Mouse (Mus musculus) heart, embryonic 12.5 days (tissue): ENCODE results near the gene Rapgef5. TPM values are rescaled to one million over a fixed set of nuclear protein-coding genes. Genes with fewer than 3 reads are reported as not detected.

Experiments used
- ATAC-seq: fragments of 200-750 bp; cut with Nextera tagmentation; 2 replicates; pipeline ENCODE4 v1.8.0; 2017; ENCODE audit warnings: moderate TSS enrichment, moderate library complexity; ENCODE audit not compliant: insufficient number of reproducible peaks, low FRiP score
- H3K27ac ChIP-seq: fragments of 300-500 bp; sonication (generic); 2 replicates; pipeline ENCODE4 v1.5.1; 2016; ENCODE audit warnings: mild to moderate bottlenecking, moderate library complexity; ENCODE audit not compliant: poor library complexity, severe bottlenecking
- H3K27me3 ChIP-seq: fragments of 300-500 bp; sonication (generic); replicated peaks from 2 replicates; pipeline ENCODE4 v1.6.1; 2016; ENCODE audit warnings: mild to moderate bottlenecking, moderate library complexity
- H3K36me3 ChIP-seq: fragments of 300-500 bp; sonication (generic); 2 replicates; pipeline ENCODE4 v1.6.1; 2016; ENCODE audit warnings: mild to moderate bottlenecking, moderate library complexity
- H3K4me1 ChIP-seq: fragments of 300-500 bp; sonication (generic); replicated peaks from 2 replicates; pipeline ENCODE4 v1.6.1; 2016; ENCODE audit warnings: mild to moderate bottlenecking
- H3K4me2 ChIP-seq: fragments of 300-500 bp; sonication (generic); 2 replicates; pipeline ENCODE4 v1.6.1; 2016; ENCODE audit warnings: mild to moderate bottlenecking, moderate library complexity
- H3K4me3 ChIP-seq: fragments of 300-500 bp; sonication (generic); 2 replicates; pipeline ENCODE4 v1.5.1; 2016; ENCODE audit warnings: mild to moderate bottlenecking
- H3K9ac ChIP-seq: fragments of 300-500 bp; sonication (generic); 2 replicates; pipeline ENCODE4 v1.6.1; 2016; ENCODE audit warnings: mild to moderate bottlenecking, moderate library complexity
- H3K9me3 ChIP-seq: fragments of 300-500 bp; sonication (generic); replicated peaks from 2 replicates; pipeline ENCODE4 v1.6.1; 2016; ENCODE audit warnings: mild to moderate bottlenecking, moderate library complexity
- WGBS: fragments of 180-500 bp; shearing (Covaris S2); methylation state at CpG from one replicate; pipeline ENCODE4 v1.1.7; 2016; 5-methylcytosine and 5-hydroxymethylcytosine counted together
- polyA plus RNA-seq: library from polyadenylated mRNA; unstranded; fragments of >200 nt; fragmentation: Nextera tagmentation; extraction: Ambion mirVana; gene quantifications from 2 replicates; pipeline ENCODE4 v1.2.1, GENCODE M21; 2016

Gene Rapgef5
- polyA plus RNA-seq, 1 experiment from 2014 or later = 22.7 TPM

DNA sequence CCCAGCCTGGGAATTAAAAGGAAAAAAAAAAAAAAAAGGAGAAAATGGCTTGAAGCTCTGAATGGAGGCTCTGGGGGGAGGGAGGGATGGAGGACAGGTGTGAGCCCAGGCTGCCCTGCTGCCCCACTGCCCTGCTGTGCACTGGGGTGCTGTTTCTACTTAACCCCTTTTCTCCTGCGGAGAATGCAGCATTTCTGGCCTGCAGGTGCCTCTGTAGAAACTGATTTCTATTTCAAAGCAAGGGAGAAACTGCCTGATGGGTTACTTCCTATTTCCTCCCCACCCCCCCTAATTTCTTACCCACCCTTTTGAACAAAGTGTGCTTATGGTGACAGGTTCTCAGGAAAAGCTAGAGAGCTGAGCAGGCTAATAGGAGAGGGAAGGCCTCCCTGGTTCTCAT, 176.5 kb downstream of the Rapgef5 start:
- Histone ChIP-seq H3K4me2 (no peak overlapping the region), H3K9me3 (no peaks in the 10 kb centered on the region), H3K27me3 (no peaks in the 10 kb centered on the region), H3K36me3 (no peaks in the 10 kb centered on the region), H3K4me3 (no peak overlapping the region), H3K9ac (no peak overlapping the region), H3K27ac (no peak overlapping the region), H3K4me1 (peaks cover 14% of the 10 kb centered on the region)
- no peak for ATAC-seq
- WGBS = 40% methylated on average over 1 of the region's 1 CpGs

DNA sequence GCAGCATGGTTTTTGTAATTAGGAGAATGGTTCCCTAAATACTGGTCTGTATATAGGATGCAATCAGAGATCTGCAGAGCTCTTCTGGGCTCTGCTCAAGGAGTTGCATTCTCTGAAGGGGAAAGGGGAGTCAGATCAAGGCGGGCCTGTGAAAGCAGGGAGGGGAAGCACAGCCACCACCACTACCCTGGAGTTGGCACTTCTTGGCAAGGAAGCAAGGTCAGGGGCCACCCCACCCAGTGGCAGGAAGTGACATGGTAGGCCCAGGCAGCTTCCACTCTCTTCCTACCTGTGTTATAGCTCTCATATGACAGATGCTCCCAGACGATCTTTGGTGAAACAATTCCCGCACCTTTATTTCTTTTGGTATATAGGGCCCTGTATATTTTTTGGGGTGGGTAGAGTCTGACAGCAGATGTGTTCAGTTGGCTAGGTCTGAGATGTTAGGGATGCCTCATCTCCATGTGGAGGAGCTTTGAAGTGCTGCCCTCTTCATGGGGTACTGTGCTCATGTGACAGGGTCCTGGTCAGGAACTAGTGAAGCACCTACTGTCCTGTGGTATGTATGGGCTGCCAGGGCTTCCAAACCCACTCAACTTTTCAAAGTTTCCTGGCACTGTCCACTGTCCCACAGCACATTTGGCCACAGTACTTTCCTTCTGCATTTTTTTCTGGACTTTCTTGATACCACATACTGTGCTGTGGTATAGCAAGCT, 183.8 kb downstream of the Rapgef5 start:
- H3K4me3 ChIP-seq = no peak overlapping the region
- no peaks in the 10 kb centered on the region for H3K27me3 ChIP-seq
- no peak overlapping the region for H3K4me2 ChIP-seq
- H3K27ac ChIP-seq = no peak overlapping the region; the same call in 1 of the 2 replicates
- WGBS = 73% methylated on average over 3 of the region's 3 CpGs
- ATAC-seq = no peak
- peaks cover 9% of the 10 kb centered on the region; the same call in 1 of the 2 replicates for H3K4me1 ChIP-seq
- H3K9ac ChIP-seq = no peak overlapping the region
- no peaks in the 10 kb centered on the region for H3K9me3 ChIP-seq
- 0 out of 2 replicates have a peak, but pooled peaks cover 4% of the 10 kb centered on the region for H3K36me3 ChIP-seq

DNA sequence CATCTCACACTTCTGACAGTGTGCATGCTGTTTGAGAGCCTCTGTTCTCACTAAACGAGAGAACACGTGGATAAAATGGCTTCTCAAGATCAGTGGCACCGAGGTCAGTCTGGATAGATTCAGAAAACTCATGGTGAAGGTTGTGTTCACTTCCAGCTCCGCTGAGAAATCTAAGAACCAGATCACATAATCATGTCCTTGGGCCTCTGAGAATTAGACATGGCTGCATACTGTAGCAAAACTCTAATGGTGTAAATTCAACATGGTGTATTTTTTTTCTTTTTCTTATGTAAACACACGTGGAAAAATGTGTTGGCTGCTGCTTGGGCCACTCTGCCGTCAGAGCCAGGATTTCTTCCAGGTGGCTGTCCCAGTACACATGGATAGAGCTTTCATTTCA, 184.6 kb downstream of the Rapgef5 start:
- no peaks in the 10 kb centered on the region for H3K27me3 ChIP-seq
- ATAC-seq = no peak
- H3K4me3 ChIP-seq = no peak overlapping the region
- WGBS = 72% methylated on average over 6 of the region's 6 CpGs
- H3K9ac ChIP-seq = no peak overlapping the region
- H3K9me3 ChIP-seq = no peaks in the 10 kb centered on the region
- peaks cover 9% of the 10 kb centered on the region; the same call in 1 of the 2 replicates for H3K4me1 ChIP-seq
- H3K4me2 ChIP-seq = no peak overlapping the region
- H3K36me3 ChIP-seq = 0 out of 2 replicates have a peak, but pooled peaks cover 4% of the 10 kb centered on the region
- H3K27ac ChIP-seq = no peak overlapping the region

DNA sequence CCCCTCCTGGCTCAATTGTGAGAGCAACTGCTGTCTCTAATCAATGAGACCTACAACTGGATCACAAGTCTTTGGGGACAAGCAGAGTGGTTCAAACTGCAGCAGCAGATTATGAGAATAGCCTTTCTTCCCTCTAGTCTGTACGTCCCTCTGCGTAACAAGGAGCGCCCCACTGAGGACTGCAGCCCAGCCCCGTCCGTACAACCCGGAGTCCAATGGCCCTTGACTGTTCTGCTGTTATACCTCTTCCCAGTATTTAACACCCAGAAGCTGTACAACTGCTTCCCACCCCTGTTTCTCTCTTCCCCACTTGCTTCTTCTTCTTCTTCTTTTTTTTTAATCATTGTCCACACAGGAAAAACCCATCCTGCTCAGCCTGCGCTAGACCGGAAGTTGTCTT, 186.0 kb downstream of the Rapgef5 start:
- Histone ChIP-seq H3K4me3 (no peak overlapping the region), H3K27ac (no peak overlapping the region), H3K36me3 (0 out of 2 replicates have a peak, but pooled peaks cover 4% of the 10 kb centered on the region), H3K9me3 (no peaks in the 10 kb centered on the region), H3K4me2 (no peak overlapping the region), H3K4me1 (peaks cover 9% of the 10 kb centered on the region; the same call in 1 of the 2 replicates), H3K27me3 (no peaks in the 10 kb centered on the region), H3K9ac (no peak overlapping the region)
- WGBS = 89% methylated on average over 8 of the region's 8 CpGs
- no peak for ATAC-seq

- Histone ChIP-seq H3K4me2 (no peak overlapping the region), H3K27ac (no peak overlapping the region), H3K4me3 (no peak overlapping the region), H3K9ac (no peak overlapping the region), H3K27me3 (no peaks in the 10 kb centered on the region), H3K4me1 (peaks cover 9% of the 10 kb centered on the region; the same call in 1 of the 2 replicates), H3K36me3 (0 out of 2 replicates have a peak, but pooled peaks cover 4% of the 10 kb centered on the region), H3K9me3 (no peaks in the 10 kb centered on the region)
- 85% methylated on average over 9 of the region's 9 CpGs for WGBS
- no peak for ATAC-seq
Observed at GRCm38 (mm10) chr12:117702928-117703327, 186.6 kb downstream of the Rapgef5 start.

GRCm38 (mm10) chr12:117703413-117703812, 187.1 kb downstream of the Rapgef5 start:
- Histone ChIP-seq H3K4me2 (no peak overlapping the region), H3K4me3 (no peak overlapping the region), H3K27ac (no peak overlapping the region), H3K4me1 (peaks cover 9% of the 10 kb centered on the region; the same call in 1 of the 2 replicates), H3K27me3 (no peaks in the 10 kb centered on the region), H3K9ac (no peak overlapping the region), H3K36me3 (0 out of 2 replicates have a peak, but pooled peaks cover 4% of the 10 kb centered on the region), H3K9me3 (no peaks in the 10 kb centered on the region)
- WGBS = 62% methylated on average over 2 of the region's 2 CpGs
- ATAC-seq = no peak

DNA sequence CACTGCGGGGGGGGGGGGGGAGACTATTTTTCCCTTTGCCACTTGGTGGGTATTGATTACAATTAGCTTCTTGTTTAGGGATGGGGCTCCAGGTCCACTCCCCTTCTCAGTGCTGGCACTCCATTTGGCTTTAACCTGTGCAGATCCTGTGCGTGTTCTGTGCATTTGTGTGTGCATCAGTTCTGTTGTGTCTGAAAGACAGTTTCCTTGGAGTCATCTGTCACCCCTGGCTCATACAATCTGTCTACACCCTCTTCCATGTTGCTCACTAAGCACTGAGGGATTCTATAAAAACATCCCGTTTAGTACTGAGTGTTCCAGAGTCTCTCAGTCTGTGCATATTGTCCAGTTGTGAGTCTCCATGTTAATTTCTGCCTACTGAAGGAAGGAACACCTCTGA, 189.0 kb downstream of the Rapgef5 start:
- ATAC-seq = no peak
- Histone ChIP-seq H3K27me3 (no peaks in the 10 kb centered on the region), H3K36me3 (0 out of 2 replicates have a peak, but pooled peaks cover under 1% of the 10 kb centered on the region), H3K9ac (no peak overlapping the region), H3K4me1 (peaks cover 9% of the 10 kb centered on the region), H3K27ac (no peak overlapping the region), H3K9me3 (no peaks in the 10 kb centered on the region), H3K4me3 (no peak overlapping the region), H3K4me2 (no peak overlapping the region)
- 64% methylated on average over 3 of the region's 3 CpGs for WGBS

DNA sequence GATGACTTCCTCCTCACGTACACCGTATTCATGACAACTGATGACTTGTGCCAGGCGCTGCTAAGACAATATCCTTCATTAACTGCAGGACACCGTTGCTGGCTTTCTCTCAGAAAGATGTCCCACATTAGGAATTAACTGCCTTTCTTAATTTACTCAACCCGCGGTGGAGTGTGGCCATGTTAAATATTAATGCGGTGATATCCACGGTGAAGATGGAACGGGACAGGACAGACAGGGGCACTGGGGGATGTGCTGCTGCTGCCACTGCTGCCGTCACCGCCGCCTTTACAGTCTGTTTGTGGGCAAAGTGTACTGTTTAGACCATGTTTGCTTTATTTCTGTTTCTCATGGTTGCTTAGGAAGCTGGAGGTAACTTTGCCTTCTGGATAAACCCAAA, 193.0 kb downstream of the Rapgef5 start:
- Histone ChIP-seq H3K27me3 (no peaks in the 10 kb centered on the region), H3K4me3 (no peak overlapping the region), H3K4me1 (peaks cover 8% of the 10 kb centered on the region), H3K27ac (no peak overlapping the region), H3K36me3 (no peaks in the 10 kb centered on the region), H3K9me3 (no peaks in the 10 kb centered on the region), H3K9ac (no peak overlapping the region), H3K4me2 (no peak overlapping the region)
- 79% methylated on average over 12 of the region's 12 CpGs for WGBS
- no peak for ATAC-seq

DNA sequence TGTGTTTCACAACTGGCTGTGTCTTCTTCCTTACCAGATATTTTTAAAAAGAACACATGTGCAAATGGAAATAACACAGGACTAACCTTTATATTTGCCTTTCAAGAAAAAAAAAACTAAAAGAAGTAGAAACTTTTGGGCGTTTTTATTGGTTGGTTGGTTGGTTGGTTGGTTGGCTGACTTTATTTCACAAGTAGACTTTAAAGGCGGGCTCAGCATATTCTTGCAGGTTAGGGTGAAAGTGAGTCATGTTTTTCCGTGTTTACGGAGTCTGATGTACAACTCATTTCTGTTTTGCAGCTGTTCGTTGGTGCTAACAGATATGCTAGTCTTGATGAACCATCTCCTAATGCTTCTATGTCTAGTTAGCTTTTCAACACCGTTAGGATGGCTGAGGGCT, 196.2 kb downstream of the Rapgef5 start:
- H3K9ac ChIP-seq = no peak overlapping the region
- WGBS = 83% methylated on average over 6 of the region's 6 CpGs
- H3K27me3 ChIP-seq = no peaks in the 10 kb centered on the region
- ATAC-seq = no peak
- H3K9me3 ChIP-seq = no peaks in the 10 kb centered on the region
- no peak overlapping the region for H3K4me3 ChIP-seq
- peaks cover 8% of the 10 kb centered on the region for H3K4me1 ChIP-seq
- no peaks in the 10 kb centered on the region for H3K36me3 ChIP-seq
- no peak overlapping the region for H3K27ac ChIP-seq
- H3K4me2 ChIP-seq = no peak overlapping the region

- no peak overlapping the region for H3K27ac ChIP-seq
- no peak overlapping the region for H3K4me3 ChIP-seq
- no peak overlapping the region for H3K4me2 ChIP-seq
- ATAC-seq = no peak
- no peaks in the 10 kb centered on the region for H3K27me3 ChIP-seq
- H3K9me3 ChIP-seq = no peaks in the 10 kb centered on the region
- 43% methylated on average over 6 of the region's 6 CpGs for WGBS
- H3K4me1 ChIP-seq = peaks cover 8% of the 10 kb centered on the region
- H3K9ac ChIP-seq = no peak overlapping the region
- no peaks in the 10 kb centered on the region for H3K36me3 ChIP-seq
Observed at GRCm38 (mm10) chr12:117713616-117714015, 197.3 kb downstream of the Rapgef5 start.

GRCm38 (mm10) chr12:117720794-117721747, 204.8 kb downstream of the Rapgef5 start:
- no peak overlapping the region for H3K4me3 ChIP-seq
- peaks cover 20% of the 10 kb centered on the region for H3K4me1 ChIP-seq
- no peaks in the 10 kb centered on the region for H3K9me3 ChIP-seq
- peak; percentile 39; the same call in 1 of the 2 replicates for ATAC-seq
- H3K27ac ChIP-seq = peak overlapping the region; percentile 33; the same call in 1 of the 2 replicates
- no peaks in the 10 kb centered on the region for H3K27me3 ChIP-seq
- no peak overlapping the region for H3K9ac ChIP-seq
- H3K4me2 ChIP-seq = no peak overlapping the region
- WGBS = 57% methylated on average over 14 of the region's 14 CpGs
- H3K36me3 ChIP-seq = peaks cover 8% of the 10 kb centered on the region; the same call in 1 of the 2 replicates
